Mouse (Mus musculus) kidney, embryonic 15.5 days (tissue): ENCODE data around the gene Zscan10. TPM values are rescaled to one million over a fixed set of nuclear protein-coding genes. Genes with fewer than 3 reads are reported as not detected.

ENCODE experiments used
- ATAC-seq: fragments of 200-750 bp; cut with Nextera tagmentation; replicated peaks from 2 replicates; pipeline ENCODE4 v1.8.0; 2017; ENCODE audit warnings: moderate TSS enrichment; ENCODE audit not compliant: low FRiP score
- H3K27ac ChIP-seq: fragments of 300-500 bp; sonication (generic); 2 replicates; pipeline ENCODE4 v1.5.1; 2015; ENCODE audit warnings: mild to moderate bottlenecking, inconsistent platforms
- H3K27me3 ChIP-seq: fragments of 300-500 bp; sonication (generic); 2 replicates; pipeline ENCODE4 v1.6.1; 2015; ENCODE audit warnings: inconsistent platforms
- H3K36me3 ChIP-seq: fragments of 300-500 bp; sonication (generic); 2 replicates; pipeline ENCODE4 v1.6.1; 2015; ENCODE audit warnings: inconsistent platforms
- H3K4me1 ChIP-seq: fragments of 300-500 bp; sonication (generic); 2 replicates; pipeline ENCODE4 v1.6.1; 2015; ENCODE audit warnings: inconsistent platforms
- H3K4me2 ChIP-seq: fragments of 300-500 bp; sonication (generic); 2 replicates; pipeline ENCODE4 v1.6.1; 2015; ENCODE audit warnings: moderate library complexity, mild to moderate bottlenecking, inconsistent platforms
- H3K4me3 ChIP-seq: fragments of 300-500 bp; sonication (generic); replicated peaks from 2 replicates; pipeline ENCODE4 v1.5.1; 2015; ENCODE audit warnings: mild to moderate bottlenecking, inconsistent platforms
- H3K9ac ChIP-seq: fragments of 300-500 bp; sonication (generic); 2 replicates; pipeline ENCODE4 v1.6.1; 2015; ENCODE audit warnings: mild to moderate bottlenecking, inconsistent platforms
- H3K9me3 ChIP-seq: fragments of 300-500 bp; sonication (generic); replicated peaks from 2 replicates; pipeline ENCODE4 v1.6.1; 2016; ENCODE audit warnings: inconsistent platforms
- WGBS: fragments of 180-500 bp; shearing (Covaris S2); methylation state at CpG from one replicate; pipeline ENCODE4 v1.1.7; 2015; ENCODE audit warnings: mixed read lengths; 5-methylcytosine and 5-hydroxymethylcytosine counted together
- polyA plus RNA-seq: library from polyadenylated mRNA; unstranded; fragments of >200 nt; fragmentation: Nextera tagmentation; extraction: Ambion mirVana; gene quantifications from 2 replicates; pipeline ENCODE4 v1.2.1, GENCODE M21; 2015

Zscan10 gene
- polyA plus RNA-seq, 1 experiment from 2014 or later, result not detected

GRCm38 (mm10) chr17:23627813-23628212, 27.2 kb downstream of the Zscan10 start:
- H3K4me3 ChIP-seq, result no peak overlapping the region
- H3K36me3 ChIP-seq, result no peaks in the 10 kb centered on the region
- H3K4me1 ChIP-seq, result peaks cover 4% of the 10 kb centered on the region
- no peak overlapping the region for H3K9ac ChIP-seq
- ATAC-seq, result no peak
- no peak overlapping the region for H3K4me2 ChIP-seq
- WGBS, result 41% methylated on average over 7 of the region's 7 CpGs
- no peaks in the 10 kb centered on the region for H3K27me3 ChIP-seq
- H3K9me3 ChIP-seq, result no peaks in the 10 kb centered on the region
- no peak overlapping the region for H3K27ac ChIP-seq

GRCm38 (mm10) chr17:23630195-23631020, 29.8 kb downstream of the Zscan10 start:
- ATAC-seq, result peak; percentile 92
- Histone ChIP-seq H3K4me3 (peak overlapping the region; percentile 25), H3K27ac (no peak overlapping the region), H3K36me3 (no peaks in the 10 kb centered on the region), H3K4me1 (peaks cover 4% of the 10 kb centered on the region), H3K4me2 (peak overlapping the region; percentile 57), H3K9ac (no peak overlapping the region; the same call in 1 of the 2 replicates), H3K9me3 (no peaks in the 10 kb centered on the region), H3K27me3 (0 out of 2 replicates have a peak, but pooled peaks cover 2% of the 10 kb centered on the region)
- 14% methylated on average over 22 of the region's 22 CpGs for WGBS

GRCm38 (mm10) chr17:23631241-23631640, 30.6 kb downstream of the Zscan10 start:
- WGBS, result 86% methylated on average over 8 of the region's 8 CpGs
- Histone ChIP-seq H3K4me2 (no peak overlapping the region), H3K4me1 (peaks cover 4% of the 10 kb centered on the region), H3K9ac (no peak overlapping the region), H3K27ac (no peak overlapping the region), H3K4me3 (no peak overlapping the region), H3K27me3 (peaks cover 8% of the 10 kb centered on the region; the same call in 1 of the 2 replicates), H3K36me3 (no peaks in the 10 kb centered on the region), H3K9me3 (no peaks in the 10 kb centered on the region)
- no peak for ATAC-seq

GRCm38 (mm10) chr17:23644613-23645495, 44.2 kb downstream of the Zscan10 start, which contains the start of gene Mmp25:
Gene Mmp25, minus strand, starts transcription at chr17:23645277.
- Histone ChIP-seq H3K4me1 (peaks cover 14% of the 10 kb centered on the region), H3K27ac (no peak within 1 kb of the TSS), H3K36me3 (no peaks in the 10 kb centered on the region), H3K9ac (peak within 1 kb of the TSS; percentile 8; the same call in 1 of the 2 replicates), H3K9me3 (0 out of 2 replicates have a peak, but pooled peaks cover 2% of the 10 kb centered on the region), H3K4me3 (peak within 1 kb of the TSS; percentile 43), H3K4me2 (peak within 1 kb of the TSS; percentile 78), H3K27me3 (peaks cover 30% of the 10 kb centered on the region)
- ATAC-seq, result peak; percentile 62
- 0% methylated on average over 57 of the region's 58 CpGs for WGBS

- Histone ChIP-seq H3K36me3 (no peaks in the 10 kb centered on the region), H3K4me1 (peaks cover 14% of the 10 kb centered on the region), H3K27ac (no peak overlapping the region), H3K9ac (no peak overlapping the region), H3K27me3 (peaks cover 30% of the 10 kb centered on the region), H3K4me2 (no peak overlapping the region), H3K9me3 (0 out of 2 replicates have a peak, but pooled peaks cover 2% of the 10 kb centered on the region), H3K4me3 (no peak overlapping the region)
- ATAC-seq, result no peak
- WGBS, result 37% methylated on average over 10 of the region's 10 CpGs
These were observed 45.2 kb downstream of the Zscan10 start for GRCm38 (mm10) chr17:23645894-23646293.

GRCm38 (mm10) chr17:23651363-23651762, 50.7 kb downstream of the Zscan10 start:
- no peak for ATAC-seq

GRCm38 (mm10) chr17:23653324-23653723, 52.7 kb downstream of the Zscan10 start:
- ATAC-seq, result no peak
- 79% methylated on average over 2 of the region's 2 CpGs for WGBS
- H3K4me3 ChIP-seq, result no peak overlapping the region

More at GRCm38 (mm10) chr17:23651363-23651762, 50.7 kb downstream of the Zscan10 start:
- H3K9me3 ChIP-seq, result no peaks in the 10 kb centered on the region
- H3K27me3 ChIP-seq, result 0 out of 2 replicates have a peak, but pooled peaks cover 7% of the 10 kb centered on the region
- H3K9ac ChIP-seq, result no peak overlapping the region
- H3K4me3 ChIP-seq, result no peak overlapping the region
- no peaks in the 10 kb centered on the region for H3K4me1 ChIP-seq
- WGBS, result 82% methylated on average over 6 of the region's 6 CpGs
- no peak overlapping the region for H3K27ac ChIP-seq
- no peaks in the 10 kb centered on the region for H3K36me3 ChIP-seq
- no peak overlapping the region for H3K4me2 ChIP-seq

GRCm38 (mm10) chr17:23654001-23654400, 53.3 kb downstream of the Zscan10 start:
- 68% methylated on average over 6 of the region's 6 CpGs for WGBS
- Histone ChIP-seq H3K36me3 (no peaks in the 10 kb centered on the region), H3K4me2 (no peak overlapping the region), H3K4me3 (no peak overlapping the region), H3K9me3 (no peaks in the 10 kb centered on the region), H3K9ac (no peak overlapping the region), H3K27me3 (peaks cover 8% of the 10 kb centered on the region; the same call in 1 of the 2 replicates), H3K27ac (no peak overlapping the region), H3K4me1 (no peaks in the 10 kb centered on the region)
- no peak for ATAC-seq

More at GRCm38 (mm10) chr17:23653324-23653723, 52.7 kb downstream of the Zscan10 start:
- Histone ChIP-seq H3K36me3 (no peaks in the 10 kb centered on the region), H3K9ac (no peak overlapping the region), H3K27ac (no peak overlapping the region), H3K9me3 (no peaks in the 10 kb centered on the region), H3K4me2 (no peak overlapping the region), H3K4me1 (no peaks in the 10 kb centered on the region), H3K27me3 (0 out of 2 replicates have a peak, but pooled peaks cover 8% of the 10 kb centered on the region)

GRCm38 (mm10) chr17:23654410-23654809, 53.8 kb downstream of the Zscan10 start:
- WGBS, result 49% methylated on average over 2 of the region's 2 CpGs
- no peak overlapping the region for H3K9ac ChIP-seq
- no peak for ATAC-seq
- H3K4me2 ChIP-seq, result no peak overlapping the region
- H3K9me3 ChIP-seq, result no peaks in the 10 kb centered on the region
- no peak overlapping the region for H3K4me3 ChIP-seq
- H3K4me1 ChIP-seq, result no peaks in the 10 kb centered on the region
- no peak overlapping the region for H3K27ac ChIP-seq
- no peaks in the 10 kb centered on the region for H3K36me3 ChIP-seq
- peaks cover 12% of the 10 kb centered on the region for H3K27me3 ChIP-seq

GRCm38 (mm10) chr17:23658450-23658849, 57.8 kb downstream of the Zscan10 start:
- Histone ChIP-seq H3K4me2 (no peak overlapping the region), H3K9me3 (no peaks in the 10 kb centered on the region), H3K36me3 (no peaks in the 10 kb centered on the region), H3K9ac (no peak overlapping the region), H3K27ac (no peak overlapping the region), H3K27me3 (peaks cover 51% of the 10 kb centered on the region), H3K4me3 (no peak overlapping the region), H3K4me1 (peaks cover 16% of the 10 kb centered on the region)
- no peak for ATAC-seq
- 83% methylated on average over 3 of the region's 3 CpGs for whole genome bisulfite sequencing

- no peaks in the 10 kb centered on the region for H3K9me3 ChIP-seq
- H3K9ac ChIP-seq, result no peak within 1 kb of the TSS
- peak; percentile 40; the same call in 1 of the 2 replicates for ATAC-seq
- H3K4me1 ChIP-seq, result peaks cover 16% of the 10 kb centered on the region
- peaks cover 53% of the 10 kb centered on the region for H3K27me3 ChIP-seq
- no peak within 1 kb of the TSS for H3K27ac ChIP-seq
- H3K36me3 ChIP-seq, result no peaks in the 10 kb centered on the region
- peak within 1 kb of the TSS; percentile 59 for H3K4me2 ChIP-seq
- peak within 1 kb of the TSS; percentile 41 for H3K4me3 ChIP-seq
- 4% methylated on average over 27 of the region's 27 CpGs for WGBS
These were observed 59.6 kb downstream of the Zscan10 start, which contains the start of gene Bicdl2 for GRCm38 (mm10) chr17:23660117-23660875. Gene Bicdl2, plus strand, starts transcription at chr17:23660506.
